Mouse (Mus musculus): ENCODE measurements at regions not wholly inside any gene's neighbourhood (a gene's known extent, or its start where the extent isn't known, plus 50 kb on each side); places are given as distances from the start of the nearest gene placed in this dataset.
A peak's percentile ranks its signal among the peaks of the same experiment; 100 is the strongest.

DNA sequence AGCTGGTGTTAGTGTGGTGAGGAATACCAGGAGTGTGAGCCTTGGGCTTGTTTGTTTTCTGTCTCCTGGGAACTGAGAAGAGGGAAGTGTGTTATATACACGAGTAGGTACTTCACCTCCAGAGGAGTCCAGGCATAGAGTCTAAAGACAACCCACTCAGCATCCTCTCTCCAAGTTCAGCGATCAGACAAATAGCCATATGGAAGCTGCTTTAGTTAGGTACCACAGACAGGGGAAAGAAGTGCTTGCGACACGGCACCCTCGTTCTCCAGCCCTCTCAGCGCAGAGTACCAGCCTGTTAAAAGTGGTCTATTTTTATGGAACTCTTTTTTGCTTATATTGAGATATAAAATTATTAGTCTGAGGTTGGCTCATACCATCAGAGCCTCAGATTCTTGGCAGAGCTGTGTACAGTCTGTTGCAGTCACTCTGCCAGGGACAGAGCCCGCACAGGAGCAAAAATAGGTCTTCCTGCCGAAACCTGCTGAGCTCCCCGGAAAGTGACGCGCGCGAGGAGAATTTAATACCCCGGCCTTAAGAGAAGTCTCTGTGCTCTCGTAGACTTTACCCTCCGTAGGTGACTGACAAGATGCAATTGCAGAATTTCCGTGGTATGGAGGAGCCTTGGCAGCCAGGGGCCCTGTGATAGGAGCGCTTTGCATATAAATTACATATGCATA is 175.5 kb downstream of the Vrk1 start:
- DNase-seq (ENCODE audit: extremely low spot score in 1 of 2, low spot score in 1 of 2), result peak; percentile 40 to 49

DNA sequence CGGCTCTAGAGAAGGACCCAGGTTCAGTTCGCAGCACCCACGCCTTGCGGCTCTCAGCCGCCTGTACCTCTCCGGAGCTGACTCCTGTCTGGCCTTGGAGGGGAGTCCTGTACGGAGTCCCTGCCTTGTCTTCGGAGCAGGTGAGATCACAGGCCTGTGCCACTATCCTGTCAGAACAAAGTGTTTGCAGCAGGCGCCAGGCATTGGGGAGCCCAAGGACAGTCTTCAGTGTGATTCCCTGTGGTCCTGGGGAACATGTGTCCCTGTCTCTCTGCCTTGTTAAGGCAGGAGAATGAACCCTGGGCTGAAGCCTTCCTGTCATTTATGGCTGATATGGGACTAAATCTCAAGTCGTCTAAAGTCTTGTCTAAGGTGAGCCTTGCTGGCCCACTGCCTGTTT is 176.5 kb downstream of the Vrk1 start:
- no peak for DNase-seq (ENCODE audit: extremely low spot score in 1 of 2, low spot score in 1 of 2)

- DNase-seq (ENCODE audit: extremely low spot score in 1 of 2, low spot score in 1 of 2), result no peak
Measured at GRCm38 (mm10) chr12:106191771-106192170, 181.7 kb downstream of the Vrk1 start.

GRCm38 (mm10) chr12:106199302-106199701 is 189.3 kb downstream of the Vrk1 start:
- DNase-seq (ENCODE audit: extremely low spot score in 1 of 2, low spot score in 1 of 2), result no peak

- no peak for DNase-seq (ENCODE audit: extremely low spot score in 1 of 2, low spot score in 1 of 2)
Measured at GRCm38 (mm10) chr12:106203526-106203925, 193.5 kb downstream of the Vrk1 start.

DNA sequence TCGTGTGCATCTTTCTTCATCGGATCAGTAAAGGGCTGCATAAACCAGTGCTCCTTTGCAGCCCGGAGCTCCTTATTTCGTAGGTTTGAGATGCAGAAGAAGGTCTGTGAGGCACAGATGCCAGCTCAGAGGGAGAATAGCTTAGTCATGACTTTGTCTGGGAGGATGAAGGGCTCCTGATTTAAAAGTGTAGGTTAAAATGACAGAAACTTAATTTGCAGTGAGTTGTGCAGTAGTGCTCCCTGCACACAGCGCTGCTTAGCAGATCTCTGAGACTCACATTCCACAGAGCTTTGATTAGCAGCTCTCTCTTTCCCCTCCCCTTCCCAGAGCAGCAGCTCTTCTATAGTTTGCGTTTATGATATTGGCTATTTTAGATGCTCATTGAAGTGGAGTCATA is 200.9 kb downstream of the Vrk1 start:
- no peak for DNase-seq (ENCODE audit: extremely low spot score in 1 of 2, low spot score in 1 of 2)

GRCm38 (mm10) chr12:106211488-106211887 is 201.5 kb downstream of the Vrk1 start:
- no peak for DNase-seq (ENCODE audit: extremely low spot score in 1 of 2, low spot score in 1 of 2)

GRCm38 (mm10) chr12:106212397-106212796 is 202.4 kb downstream of the Vrk1 start:
- no peak for DNase-seq (ENCODE audit: extremely low spot score in 1 of 2, low spot score in 1 of 2)

- no peak for DNase-seq (ENCODE audit: extremely low spot score in 1 of 2, low spot score in 1 of 2)
Measured at GRCm38 (mm10) chr12:106220071-106220470, 210.0 kb downstream of the Vrk1 start.

GRCm38 (mm10) chr12:106226276-106226675 is 216.2 kb downstream of the Vrk1 start:
- DNase-seq (ENCODE audit: extremely low spot score in 1 of 2, low spot score in 1 of 2), result no peak

- DNase-seq (ENCODE audit: extremely low spot score in 1 of 2, low spot score in 1 of 2), result no peak
Measured at GRCm38 (mm10) chr12:106226776-106227562, 216.9 kb downstream of the Vrk1 start.

GRCm38 (mm10) chr12:106227563-106227840 is 217.5 kb downstream of the Vrk1 start:
- DNase-seq (ENCODE audit: extremely low spot score in 1 of 2, low spot score in 1 of 2), result no peak

DNA sequence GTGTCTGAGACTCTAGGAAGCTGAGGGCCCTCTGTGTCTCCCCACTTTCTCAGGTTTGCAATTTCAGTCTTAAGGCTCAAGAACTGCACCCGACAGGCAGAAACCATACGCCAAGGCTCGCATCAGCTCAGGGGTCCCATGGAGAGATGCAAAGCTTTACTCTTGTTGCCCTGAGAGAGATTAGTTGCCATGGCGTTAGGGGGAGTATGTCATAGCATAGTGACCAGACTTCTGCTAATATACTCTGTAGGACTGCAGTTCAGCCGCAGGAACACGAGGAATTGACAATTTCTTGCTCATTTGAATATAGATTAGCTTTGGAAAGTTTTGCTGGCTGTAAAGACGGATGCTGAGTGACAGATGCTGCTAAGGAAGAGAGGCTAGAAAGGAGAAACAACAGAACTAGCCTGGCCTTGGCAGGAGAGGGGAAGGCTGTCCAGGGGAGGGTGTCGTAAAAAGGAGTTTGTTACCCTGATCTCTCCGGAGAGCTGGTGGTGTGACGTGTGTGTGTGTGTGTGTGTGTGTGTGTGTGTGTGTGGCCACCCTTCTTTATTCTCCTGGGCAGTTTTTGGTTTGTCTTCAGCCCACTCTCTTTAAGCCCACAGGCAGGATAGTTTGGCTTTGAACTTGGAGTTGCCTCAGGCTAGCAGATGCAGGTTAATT is 235.3 kb downstream of the Vrk1 start:
- no peak for DNase-seq (ENCODE audit: extremely low spot score in 1 of 2, low spot score in 1 of 2)

- no peak for DNase-seq (ENCODE audit: extremely low spot score in 1 of 2, low spot score in 1 of 2)
Measured at GRCm38 (mm10) chr12:106273591-106273990, 263.6 kb downstream of the Vrk1 start.

DNA sequence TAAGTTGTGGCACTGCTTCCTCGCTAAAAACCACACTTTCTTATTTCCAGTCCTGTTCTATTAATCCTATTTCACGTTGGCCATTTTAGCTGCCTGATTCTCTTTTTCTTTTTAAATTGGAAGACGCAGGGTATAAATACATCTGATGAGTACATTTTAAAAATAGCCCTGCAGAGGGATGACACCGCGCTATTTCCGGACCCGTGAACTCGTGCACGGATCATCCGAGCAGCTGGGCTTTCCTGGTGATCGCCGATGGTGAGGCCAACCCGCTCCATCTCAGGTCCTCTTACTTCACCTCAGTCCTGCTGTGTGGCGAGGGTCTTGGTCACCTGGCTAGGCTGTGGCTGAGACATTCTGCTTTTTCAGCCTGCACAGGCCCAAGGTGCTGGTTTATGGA is 267.9 kb downstream of the Vrk1 start:
- DNase-seq (ENCODE audit: extremely low spot score in 1 of 2, low spot score in 1 of 2), result no peak

DNA sequence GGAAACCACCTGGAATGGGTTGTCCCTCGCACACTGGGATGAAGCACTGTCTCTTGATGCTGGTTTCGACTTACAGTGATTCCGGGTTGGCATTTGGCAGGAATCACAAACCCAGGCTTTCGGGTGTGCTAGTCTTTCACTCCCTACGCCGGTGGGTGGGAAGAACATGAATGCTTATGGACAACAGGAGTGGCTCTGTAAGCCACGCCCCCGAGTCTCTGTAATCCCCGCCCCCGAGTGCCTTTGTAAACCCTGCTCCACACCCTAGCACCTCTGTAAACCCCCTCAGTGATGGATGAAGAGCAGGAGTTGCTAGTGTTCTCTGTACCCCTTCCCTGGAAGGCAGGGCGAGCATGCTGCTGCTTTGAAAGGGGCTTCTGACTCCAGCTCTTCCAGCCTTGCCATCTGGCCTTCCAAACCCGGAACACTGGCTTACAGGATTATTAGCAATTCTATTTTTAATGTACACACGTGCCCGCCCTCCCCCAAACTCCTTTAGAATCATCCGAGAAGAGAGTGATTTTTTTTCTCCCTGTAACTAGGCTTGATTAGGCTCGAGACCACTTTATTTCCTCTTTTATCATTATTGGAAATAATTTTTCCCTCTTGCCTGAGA is 272.6 kb downstream of the Vrk1 start:
- DNase-seq (ENCODE audit: extremely low spot score in 1 of 2, low spot score in 1 of 2), result no peak

GRCm38 (mm10) chr12:106284814-106285213 is 274.8 kb downstream of the Vrk1 start:
- DNase-seq (ENCODE audit: extremely low spot score in 1 of 2, low spot score in 1 of 2), result no peak

DNA sequence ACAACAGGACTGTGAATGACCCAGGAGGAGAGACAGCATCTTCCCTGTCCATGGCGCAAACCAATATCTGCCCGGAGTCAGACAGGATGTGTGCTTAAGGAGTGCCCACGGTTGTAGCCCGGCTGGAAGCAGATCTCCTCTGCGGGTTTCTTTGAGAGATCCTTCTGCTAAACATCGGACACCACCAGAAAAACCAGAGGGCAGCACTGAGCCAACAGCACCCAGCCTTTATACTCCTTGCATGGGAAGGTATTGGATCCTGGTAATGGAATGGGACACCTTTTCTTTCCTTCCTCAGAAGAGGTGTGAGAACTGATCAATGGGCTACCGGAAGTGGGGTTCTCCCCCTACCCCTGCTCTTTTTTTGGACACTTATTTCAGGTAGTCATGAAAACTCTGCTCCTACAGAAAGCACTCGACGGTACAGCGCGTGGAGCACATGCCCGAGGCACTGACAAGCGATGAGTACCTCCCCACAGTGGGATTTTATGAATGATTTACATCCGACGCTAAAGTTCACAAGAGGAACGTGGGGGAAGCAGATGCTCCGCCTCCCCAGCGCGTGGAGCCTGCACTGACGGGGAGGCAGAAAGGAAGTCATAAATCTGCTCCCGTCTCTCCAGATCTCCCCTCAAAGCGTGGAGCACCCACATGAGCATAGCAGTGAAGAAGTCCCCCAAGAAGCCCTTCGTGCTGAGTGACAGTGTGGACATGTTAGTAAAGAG is 278.9 kb downstream of the Vrk1 start:
- no peak for DNase-seq (ENCODE audit: extremely low spot score in 1 of 2, low spot score in 1 of 2)

- no peak for DNase-seq (ENCODE audit: extremely low spot score in 1 of 2, low spot score in 1 of 2)
Measured at GRCm38 (mm10) chr12:106291476-106292046, 281.5 kb downstream of the Vrk1 start.

- DNase-seq (ENCODE audit: extremely low spot score in 1 of 2, low spot score in 1 of 2), result no peak
Measured at GRCm38 (mm10) chr12:106293117-106293516, 283.1 kb downstream of the Vrk1 start.
